Mouse (Mus musculus) midbrain, embryonic 16.5 days (tissue): ENCODE results near the gene Tmem203. TPM values are rescaled to one million over a fixed set of nuclear protein-coding genes. Genes with fewer than 3 reads are reported as not detected.

ENCODE experiments used
- ATAC-seq: fragments of 200-750 bp; cut with Nextera tagmentation; 2 replicates; pipeline ENCODE4 v1.8.0; 2017; ENCODE audit warnings: moderate TSS enrichment
- H3K27ac ChIP-seq: fragments of 300-500 bp; sonication (generic); 2 replicates; pipeline ENCODE4 v1.5.1; 2014; ENCODE audit warnings: mild to moderate bottlenecking, low read length, mixed read lengths
- H3K27me3 ChIP-seq: fragments of 300-500 bp; sonication (generic); 2 replicates; pipeline ENCODE4 v1.6.1; 2014; ENCODE audit warnings: low read depth, low read length, mixed read lengths; ENCODE audit not compliant: control insufficient read depth, insufficient read depth
- H3K36me3 ChIP-seq: fragments of 300-500 bp; sonication (generic); 2 replicates; pipeline ENCODE4 v1.6.1; 2014; ENCODE audit warnings: mild to moderate bottlenecking, low read length, moderate library complexity, mixed read lengths; ENCODE audit not compliant: control insufficient read depth, insufficient read depth
- H3K4me1 ChIP-seq: fragments of 300-500 bp; sonication (generic); 2 replicates; pipeline ENCODE4 v1.6.1; 2014; ENCODE audit warnings: mild to moderate bottlenecking, low read length, mixed read lengths; ENCODE audit not compliant: control insufficient read depth, insufficient read depth
- H3K4me2 ChIP-seq: fragments of 300-500 bp; sonication (generic); 2 replicates; pipeline ENCODE4 v1.6.1; 2014; ENCODE audit warnings: mild to moderate bottlenecking, low read length, mixed read lengths
- H3K4me3 ChIP-seq: fragments of 300-500 bp; sonication (generic); 2 replicates; pipeline ENCODE4 v1.5.1; 2014; ENCODE audit warnings: low read depth, mild to moderate bottlenecking, low read length, moderate library complexity, mixed read lengths
- H3K9ac ChIP-seq: fragments of 300-500 bp; sonication (generic); 2 replicates; pipeline ENCODE4 v1.6.1; 2014; ENCODE audit warnings: low read depth, low read length, mixed read lengths
- H3K9me3 ChIP-seq: fragments of 300-500 bp; sonication (generic); replicated peaks from 2 replicates; pipeline ENCODE4 v1.6.1; 2014; ENCODE audit warnings: mild to moderate bottlenecking, low read length, mixed read lengths; ENCODE audit not compliant: control insufficient read depth, poor library complexity, severe bottlenecking
- WGBS: fragments of 180-500 bp; shearing (Covaris S2); extraction: QIAGEN DNeasy Blood & Tissue Kit; methylation state at CpG from one replicate; pipeline ENCODE4 v1.1.7; 2014; 5-methylcytosine and 5-hydroxymethylcytosine counted together
- polyA plus RNA-seq: library from polyadenylated mRNA; unstranded; fragments of >200 nt; fragmentation: Nextera tagmentation; extraction: Ambion mirVana; gene quantifications from 2 replicates; pipeline ENCODE4 v1.2.1, GENCODE M21; 2015

The Tmem203 gene
- polyA plus RNA-seq, 1 experiment from 2014 or later: 12.7 TPM

DNA sequence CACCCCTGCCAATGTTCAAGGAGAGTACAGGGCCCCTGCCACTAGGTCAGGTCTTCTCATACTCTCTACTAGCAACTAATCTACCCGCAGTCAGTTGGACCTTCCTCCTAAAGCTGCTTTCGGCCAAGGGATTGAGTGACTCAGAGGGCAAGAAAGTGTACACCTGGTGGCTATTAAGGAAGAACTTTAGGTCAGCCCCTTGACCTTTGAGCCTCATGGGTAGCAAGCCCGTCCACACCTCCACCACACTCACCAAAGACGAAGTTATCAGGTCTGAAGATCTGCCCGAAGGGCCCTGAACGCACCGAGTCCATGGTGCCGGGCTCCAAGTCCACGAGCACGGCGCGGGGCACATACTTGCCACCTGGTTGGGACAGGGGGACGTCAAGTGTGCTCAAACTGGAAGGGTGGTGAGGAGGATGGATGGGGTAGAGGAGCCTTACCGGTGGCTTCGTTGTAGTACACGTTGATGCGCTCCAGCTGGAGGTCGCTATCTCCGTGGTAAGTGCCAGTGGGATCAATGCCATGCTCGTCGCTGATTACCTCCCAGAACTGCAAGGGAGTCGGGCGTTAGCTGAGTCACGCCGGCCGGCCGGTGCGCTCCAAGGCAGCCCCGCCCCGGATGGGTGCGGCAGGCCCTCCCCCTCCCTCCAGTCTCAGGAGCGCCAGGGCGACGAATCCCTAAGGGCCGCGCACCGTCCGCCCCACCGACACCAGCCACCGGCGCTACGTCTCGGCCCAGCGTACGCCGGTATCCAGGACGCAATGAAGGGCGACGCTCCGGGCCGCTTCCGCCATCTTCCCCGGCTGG, 31.4 kb upstream of the Tmem203 start:
- H3K9me3 ChIP-seq: no peaks in the 10 kb centered on the region
- peak; percentile 32 for ATAC-seq
- H3K27ac ChIP-seq: peak overlapping the region; percentile 88
- H3K27me3 ChIP-seq: no peaks in the 10 kb centered on the region
- 2% methylated on average over 51 of the region's 53 CpGs for WGBS
- H3K4me1 ChIP-seq: peaks cover 14% of the 10 kb centered on the region
- H3K36me3 ChIP-seq: no peaks in the 10 kb centered on the region
- peak overlapping the region; percentile 84 for H3K4me3 ChIP-seq
- H3K4me2 ChIP-seq: peak overlapping the region; percentile 97
- peak overlapping the region; percentile 86 for H3K9ac ChIP-seq

DNA sequence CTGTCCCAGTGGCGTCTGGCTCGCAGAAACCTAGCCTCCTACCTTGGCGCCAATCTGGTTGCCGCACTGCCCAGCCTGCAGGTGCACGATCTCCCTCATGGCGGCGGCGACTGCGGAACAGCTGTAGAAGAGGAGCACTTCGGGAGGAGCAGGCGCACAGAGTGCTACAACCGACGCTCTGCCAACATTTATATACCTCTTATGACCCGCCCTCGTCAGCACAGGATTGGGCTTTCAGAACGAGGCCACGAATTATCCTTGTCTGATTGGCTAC, 30.8 kb upstream of the Tmem203 start, which contains the start of gene Tubb4b:
TSS of gene Tubb4b (minus strand) at position 211 of the 274 bp plus-strand sequence.
- H3K4me2 ChIP-seq: peak within 1 kb of the TSS; percentile 97
- no peaks in the 10 kb centered on the region for H3K27me3 ChIP-seq
- peak within 1 kb of the TSS; percentile 84 for H3K4me3 ChIP-seq
- H3K4me1 ChIP-seq: peaks cover 15% of the 10 kb centered on the region
- peak within 1 kb of the TSS; percentile 97 for H3K27ac ChIP-seq
- H3K36me3 ChIP-seq: no peaks in the 10 kb centered on the region
- no peaks in the 10 kb centered on the region for H3K9me3 ChIP-seq
- 0% methylated on average over 17 of the region's 17 CpGs for WGBS
- ATAC-seq: no peak
- peak within 1 kb of the TSS; percentile 86 for H3K9ac ChIP-seq

DNA sequence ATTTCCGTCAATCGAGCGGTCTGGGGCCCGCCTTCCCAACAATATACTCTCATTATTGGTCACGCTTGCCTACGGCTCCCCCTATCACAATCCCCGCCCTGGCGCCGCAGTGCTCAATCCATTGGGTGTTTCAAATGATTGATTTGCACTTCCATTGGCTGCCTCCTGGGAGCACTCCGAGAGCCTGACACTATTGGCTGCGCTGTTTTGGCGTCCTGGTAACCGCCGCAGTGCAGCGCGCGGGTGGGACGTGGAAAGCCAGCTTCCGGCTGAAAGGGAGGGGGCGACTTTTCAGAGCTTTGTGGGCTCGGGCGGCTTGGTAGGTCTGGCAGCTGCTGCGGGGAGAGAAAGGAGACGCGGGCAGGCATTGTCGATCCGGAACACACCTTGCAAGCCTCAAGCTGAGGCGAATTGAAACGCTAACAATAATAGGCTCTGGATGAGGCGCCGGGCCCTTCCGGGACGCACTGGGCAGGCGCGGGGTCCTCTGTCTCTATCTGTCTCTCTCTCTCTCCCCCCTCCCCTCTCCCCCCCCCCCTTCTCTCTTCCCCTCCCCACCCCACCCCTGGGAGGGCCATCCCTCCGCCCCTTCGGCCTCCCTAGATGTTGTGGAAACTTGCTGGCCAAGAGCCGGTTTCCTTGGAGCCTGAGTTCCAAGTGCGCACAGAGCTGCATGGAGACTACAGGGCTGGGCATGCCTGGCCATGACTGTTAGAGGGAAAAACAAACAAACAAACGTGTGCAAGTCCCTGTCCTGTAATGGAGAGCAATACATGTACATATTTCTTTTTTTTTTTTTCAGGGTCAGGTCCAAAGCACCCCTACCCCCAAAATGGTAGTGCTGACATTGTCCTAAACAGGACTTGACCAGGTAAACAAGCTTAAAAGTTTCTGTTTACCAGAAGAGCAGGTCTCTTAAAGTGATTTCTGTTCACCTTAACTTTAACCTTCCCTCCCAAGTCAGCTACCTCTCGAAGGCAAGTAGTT, 30.2 kb upstream of the Tmem203 start:
- Histone ChIP-seq H3K9me3 (no peaks in the 10 kb centered on the region), H3K36me3 (no peaks in the 10 kb centered on the region), H3K4me3 (peak overlapping the region; percentile 50), H3K9ac (peak overlapping the region; percentile 73), H3K4me1 (peaks cover 15% of the 10 kb centered on the region), H3K27me3 (no peaks in the 10 kb centered on the region), H3K4me2 (peak overlapping the region; percentile 58), H3K27ac (peak overlapping the region; percentile 97)
- ATAC-seq: peak; percentile 98
- WGBS: 2% methylated on average over 40 of the region's 41 CpGs

DNA sequence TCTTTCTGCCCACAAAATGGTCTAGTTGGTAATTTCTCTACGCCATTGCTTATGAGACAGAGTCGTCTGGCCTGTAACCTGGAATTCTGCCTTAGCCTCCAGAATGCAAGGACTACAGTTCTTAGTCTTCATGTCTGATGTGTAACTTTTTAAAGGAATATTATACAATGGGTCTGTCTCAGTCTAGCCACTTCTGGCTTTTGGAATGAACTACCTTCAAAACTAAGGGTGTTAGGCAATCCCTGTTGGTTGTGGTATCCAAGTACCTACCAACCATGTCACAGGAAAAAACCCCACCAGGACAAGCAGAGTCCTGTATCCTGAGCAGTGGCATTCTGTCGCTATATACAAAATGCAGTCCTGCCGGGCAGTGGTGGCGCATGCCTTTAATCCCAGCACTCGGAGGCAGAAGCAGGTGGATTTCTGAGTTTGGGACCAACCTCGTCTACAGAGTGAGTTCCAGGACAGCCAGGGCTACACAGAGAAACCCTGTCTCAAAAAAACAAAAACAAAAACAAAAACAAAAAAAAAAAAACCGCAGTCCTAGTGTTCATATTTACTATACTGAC, 29.3 kb upstream of the Tmem203 start:
- no peak overlapping the region for H3K9ac ChIP-seq
- peak overlapping the region; percentile 58 for H3K4me2 ChIP-seq
- no peaks in the 10 kb centered on the region for H3K36me3 ChIP-seq
- no peak for ATAC-seq
- no peak overlapping the region for H3K4me3 ChIP-seq
- 76% methylated on average over 8 of the region's 8 CpGs for WGBS
- H3K4me1 ChIP-seq: peaks cover 15% of the 10 kb centered on the region
- H3K9me3 ChIP-seq: no peaks in the 10 kb centered on the region
- no peaks in the 10 kb centered on the region for H3K27me3 ChIP-seq
- peak overlapping the region; percentile 97 for H3K27ac ChIP-seq

DNA sequence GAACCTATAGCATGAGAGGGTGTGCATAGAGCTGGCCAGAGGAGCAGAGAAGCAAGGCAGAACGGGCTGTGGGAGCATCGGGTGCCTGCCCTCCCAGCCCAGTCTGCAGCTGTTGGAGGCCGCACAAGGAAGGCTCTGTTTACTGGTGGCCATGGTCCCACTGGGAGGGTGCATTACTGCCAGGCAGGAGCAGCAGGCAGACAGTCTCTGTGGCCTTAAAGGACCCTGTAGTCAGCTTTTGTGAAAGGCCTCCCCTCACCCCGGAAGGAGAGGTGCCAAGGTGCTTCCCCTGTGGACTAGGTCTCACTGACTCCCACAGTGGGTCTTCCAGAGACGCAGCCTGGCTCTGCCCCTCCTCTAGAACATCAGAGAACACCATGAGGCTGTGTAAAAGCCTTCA, 28.4 kb upstream of the Tmem203 start:
- no peak overlapping the region for H3K27ac ChIP-seq

DNA sequence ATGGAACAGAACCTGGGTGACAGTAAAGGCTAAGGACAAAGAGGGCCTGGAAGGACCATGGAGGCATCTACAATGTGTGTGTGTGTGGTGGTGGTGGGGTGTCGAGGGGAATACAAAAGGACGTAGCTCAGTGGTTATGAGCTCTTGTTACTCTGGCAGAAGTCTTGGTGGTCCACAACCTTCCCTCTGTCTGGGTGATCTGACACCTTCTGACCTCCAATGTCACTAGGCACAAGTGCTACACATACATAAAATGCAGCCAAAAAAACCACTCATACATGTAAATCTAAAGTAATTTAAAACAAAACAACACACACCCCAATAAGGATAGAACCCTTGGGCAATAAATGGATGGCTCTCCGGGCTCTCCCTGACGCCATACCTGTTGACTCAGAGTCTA, 27.8 kb upstream of the Tmem203 start:
- WGBS: 90% methylated on average over 4 of the region's 4 CpGs
- Histone ChIP-seq H3K4me3 (no peak overlapping the region), H3K4me1 (peaks cover 15% of the 10 kb centered on the region), H3K27me3 (no peaks in the 10 kb centered on the region; the same call in 1 of the 2 replicates), H3K36me3 (no peaks in the 10 kb centered on the region), H3K9ac (no peak overlapping the region), H3K4me2 (no peak overlapping the region), H3K27ac (no peak overlapping the region), H3K9me3 (no peaks in the 10 kb centered on the region)
- no peak for ATAC-seq

More for the DNA sequence above, 28.4 kb upstream of the Tmem203 start:
- Histone ChIP-seq H3K9ac (no peak overlapping the region), H3K4me2 (no peak overlapping the region), H3K27me3 (no peaks in the 10 kb centered on the region; the same call in 1 of the 2 replicates), H3K9me3 (no peaks in the 10 kb centered on the region), H3K36me3 (no peaks in the 10 kb centered on the region), H3K4me3 (no peak overlapping the region), H3K4me1 (peaks cover 15% of the 10 kb centered on the region)
- WGBS: 90% methylated on average over 5 of the region's 5 CpGs
- no peak for ATAC-seq

DNA sequence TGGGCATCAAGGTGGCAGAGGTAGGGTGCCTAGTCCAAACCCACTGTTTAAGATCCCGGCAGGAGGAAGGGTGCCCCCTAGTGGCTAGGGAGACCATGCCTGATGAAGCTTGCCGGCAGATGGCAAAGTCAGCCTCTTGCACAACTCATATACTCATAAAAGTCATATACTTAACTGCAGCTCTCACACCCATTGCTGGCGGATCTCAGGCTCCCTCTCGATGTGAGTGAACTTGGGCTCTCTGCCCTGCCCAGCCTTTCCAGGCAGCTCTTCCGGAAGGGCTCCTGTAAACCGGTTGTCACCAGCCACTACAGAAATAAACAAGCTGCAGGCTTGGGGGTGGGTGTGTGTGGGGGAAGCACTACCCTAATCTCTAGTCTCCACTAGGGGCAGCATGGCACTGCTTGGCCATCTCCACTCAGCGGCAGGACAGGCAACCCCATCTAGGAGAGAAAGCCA, 26.8 kb upstream of the Tmem203 start:
- WGBS: 1% methylated on average over 7 of the region's 7 CpGs
- ATAC-seq: no peak

DNA sequence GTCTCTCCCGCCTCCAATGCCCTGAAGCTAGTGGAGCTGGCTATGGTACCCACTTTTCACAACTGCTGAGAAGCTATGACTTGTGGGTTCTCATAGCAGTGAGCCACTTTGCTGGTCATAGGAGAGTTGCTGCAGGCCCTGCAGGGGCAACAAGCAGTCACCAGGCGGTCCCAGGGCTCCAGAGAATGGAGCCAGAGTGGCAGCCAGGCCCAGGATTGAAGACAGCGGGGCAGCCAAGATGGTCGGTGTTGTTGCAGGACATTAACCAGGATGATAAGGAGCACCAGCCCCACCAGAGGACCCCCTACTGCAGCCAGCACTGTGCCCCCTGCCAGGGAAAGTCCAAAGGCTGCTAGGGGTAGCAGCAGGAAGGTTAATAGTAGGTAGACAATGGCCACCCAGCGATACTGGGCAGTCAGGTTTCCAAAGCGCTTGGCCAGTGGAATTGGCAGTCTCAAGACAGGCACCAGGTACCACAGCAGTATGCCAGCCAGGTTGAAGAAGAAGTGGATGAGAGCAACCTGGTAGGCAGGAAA, 26.2 kb upstream of the Tmem203 start:
- no peak overlapping the region for H3K4me2 ChIP-seq
- H3K4me3 ChIP-seq: no peak overlapping the region
- WGBS: 72% methylated on average over 6 of the region's 6 CpGs
- no peaks in the 10 kb centered on the region for H3K9me3 ChIP-seq
- H3K9ac ChIP-seq: no peak overlapping the region
- H3K36me3 ChIP-seq: no peaks in the 10 kb centered on the region
- peaks cover 9% of the 10 kb centered on the region for H3K4me1 ChIP-seq
- H3K27ac ChIP-seq: no peak overlapping the region
- H3K27me3 ChIP-seq: no peaks in the 10 kb centered on the region; the same call in 1 of the 2 replicates
- no peak for ATAC-seq

More for the DNA sequence above, 26.8 kb upstream of the Tmem203 start:
- peak overlapping the region; percentile 3; the same call in 1 of the 2 replicates for H3K4me3 ChIP-seq
- peak overlapping the region; percentile 25 for H3K4me2 ChIP-seq
- H3K36me3 ChIP-seq: no peaks in the 10 kb centered on the region
- peak overlapping the region; percentile 2; the same call in 1 of the 2 replicates for H3K27ac ChIP-seq
- H3K9me3 ChIP-seq: no peaks in the 10 kb centered on the region
- no peaks in the 10 kb centered on the region; the same call in 1 of the 2 replicates for H3K27me3 ChIP-seq
- H3K9ac ChIP-seq: no peak overlapping the region
- H3K4me1 ChIP-seq: peaks cover 12% of the 10 kb centered on the region
